Mouse (Mus musculus) midbrain, postnatal 0 days (tissue): ENCODE measurements around the gene Ldhb. TPM values are rescaled to one million over a fixed set of nuclear protein-coding genes. Genes with fewer than 3 reads are reported as not detected.
"Not testable (repeated sequence)": the region's sequence is repeated elsewhere in the genome, so short reads cannot be mapped to it uniquely, and the experiment has no call there.

ENCODE experiments used
- ATAC-seq: fragments of 200-750 bp; cut with Nextera tagmentation; 2 replicates; pipeline ENCODE4 v1.8.0; 2017; ENCODE audit warnings: moderate number of reproducible peaks, mild to moderate bottlenecking, moderate TSS enrichment, moderate library complexity; ENCODE audit not compliant: low FRiP score
- DNase-seq: peaks from one replicate; pipeline ENCODE4 v3.0.0-alpha.2; 2015; ENCODE audit warnings: low spot score
- H3K27ac ChIP-seq: fragments of 300-500 bp; sonication (generic); 2 replicates; pipeline ENCODE4 v1.5.1; 2014; ENCODE audit warnings: low read depth, mild to moderate bottlenecking, low read length, mixed read lengths
- H3K27me3 ChIP-seq: fragments of 300-500 bp; sonication (generic); 2 replicates; pipeline ENCODE4 v1.6.1; 2014; ENCODE audit warnings: low read length, control low read depth, mixed read lengths; ENCODE audit not compliant: insufficient read depth
- H3K36me3 ChIP-seq: fragments of 300-500 bp; sonication (generic); 2 replicates; pipeline ENCODE4 v1.6.1; 2014; ENCODE audit warnings: low read length, control low read depth, mixed read lengths; ENCODE audit not compliant: insufficient read depth
- H3K4me1 ChIP-seq: fragments of 300-500 bp; sonication (generic); 2 replicates; pipeline ENCODE4 v1.6.1; 2014; ENCODE audit warnings: mild to moderate bottlenecking, control low read depth, antibody characterized with exemption, low read length, mixed read lengths; ENCODE audit not compliant: insufficient read depth
- H3K4me2 ChIP-seq: fragments of 300-500 bp; sonication (generic); 2 replicates; pipeline ENCODE4 v1.6.1; 2014; ENCODE audit warnings: low read depth, mild to moderate bottlenecking, low read length, mixed read lengths; ENCODE audit not compliant: poor library complexity, severe bottlenecking
- H3K4me3 ChIP-seq: fragments of 300-500 bp; sonication (generic); 2 replicates; pipeline ENCODE4 v1.5.1; 2014; ENCODE audit warnings: low read depth, mild to moderate bottlenecking, low read length, moderate library complexity
- H3K9ac ChIP-seq: fragments of 300-500 bp; sonication (generic); replicated peaks from 2 replicates; pipeline ENCODE4 v1.6.1; 2014; ENCODE audit warnings: mild to moderate bottlenecking, low read length, moderate library complexity, mixed read lengths; ENCODE audit not compliant: poor library complexity, severe bottlenecking
- H3K9me3 ChIP-seq: fragments of 300-500 bp; sonication (generic); 2 replicates; pipeline ENCODE4 v1.6.1; 2016; ENCODE audit warnings: low read length, control low read depth
- CTCF ChIP-seq: IDR thresholded peaks from 2 replicates; pipeline ENCODE4 v1.5.1; 2016; ENCODE audit warnings: antibody characterized with exemption, mild to moderate bottlenecking
- WGBS: fragments of 180-500 bp; shearing (Covaris S2); extraction: QIAGEN DNeasy Blood & Tissue Kit; methylation state at CpG from one replicate; pipeline ENCODE4 v1.1.7; 2014; 5-methylcytosine and 5-hydroxymethylcytosine counted together
- polyA plus RNA-seq: library from polyadenylated mRNA; unstranded; fragments of >200 nt; fragmentation: Nextera tagmentation; extraction: Ambion mirVana; gene quantifications from 2 replicates; pipeline ENCODE4 v1.2.1, GENCODE M21; 2015
- total RNA-seq: library from RNA; depleted of rRNA; stranded (reverse); fragments of >200 nt; gene quantifications from 2 replicates; pipeline ENCODE4 v1.2.3, GENCODE M21; 2014

The Ldhb gene
- total and polyA plus RNA-seq, 2 experiments from 2014 or later: 216 to 498 TPM

DNA sequence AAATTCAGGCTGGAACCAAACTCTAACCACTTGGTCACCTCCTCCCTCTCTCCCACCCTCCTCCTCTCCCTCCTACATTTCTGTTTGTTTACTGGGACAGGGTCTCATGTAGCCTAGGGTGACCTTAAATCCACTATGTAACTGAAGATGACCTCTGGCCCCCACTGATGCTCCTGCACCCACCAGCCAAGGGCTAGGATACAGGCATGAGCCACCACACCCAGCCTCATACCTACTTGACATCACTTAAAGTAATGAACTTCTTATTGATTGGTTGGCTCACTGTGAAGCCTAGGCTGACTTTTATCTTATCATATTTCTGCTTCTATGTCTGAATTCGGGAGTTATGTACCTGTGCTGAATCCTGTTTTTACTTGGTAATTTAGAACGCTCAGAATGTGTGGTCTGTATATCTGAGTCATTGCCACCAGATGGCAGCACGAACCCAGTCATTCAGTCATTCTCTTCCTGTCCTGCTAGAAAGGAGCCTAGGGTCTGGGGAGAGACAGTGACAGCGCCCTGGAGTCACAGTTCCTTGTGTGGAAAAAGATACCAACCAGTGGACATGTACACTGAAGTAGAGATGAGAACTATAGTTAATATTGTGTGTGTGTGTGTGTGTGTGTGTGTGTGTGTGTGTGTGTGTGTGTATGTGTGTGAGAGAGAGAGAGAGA lies 17.0 kb upstream of the Ldhb start:
- H3K27ac ChIP-seq: no peak overlapping the region

DNA sequence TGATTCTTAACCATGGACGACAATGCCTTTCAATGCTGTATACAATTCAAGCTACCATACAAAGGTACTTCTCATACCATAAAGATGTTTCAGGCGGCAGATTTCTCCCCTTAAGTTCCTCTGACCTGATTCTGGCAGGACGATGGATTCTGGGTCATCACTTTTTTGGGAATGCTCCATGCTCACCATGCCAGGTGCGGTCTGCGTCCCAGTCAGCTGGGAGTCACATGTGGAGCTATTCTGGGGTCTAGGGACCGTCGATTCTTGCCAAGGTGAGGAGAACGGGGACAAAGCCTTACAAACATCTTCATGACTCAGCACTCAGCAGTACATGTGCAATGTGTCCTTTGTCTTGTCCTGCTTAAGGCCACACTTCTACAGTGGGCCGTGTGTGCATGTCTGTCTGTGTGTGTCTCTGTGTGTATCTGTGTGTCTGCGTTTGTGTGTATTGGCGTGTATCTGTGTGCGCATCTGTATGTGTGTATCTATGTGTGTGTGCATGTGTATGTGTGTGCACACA lies 13.9 kb upstream of the Ldhb start:
- H3K4me2 ChIP-seq: no peak overlapping the region
- no peaks in the 10 kb centered on the region for H3K9me3 ChIP-seq
- H3K36me3 ChIP-seq: no peaks in the 10 kb centered on the region
- ATAC-seq (no peak), DNase-seq (no peak)
- H3K27ac ChIP-seq: no peak overlapping the region
- no peak for TF ChIP-seq CTCF
- H3K4me3 ChIP-seq: no peak overlapping the region
- 85% methylated on average over 12 of the region's 12 CpGs for WGBS
- H3K4me1 ChIP-seq: no peaks in the 10 kb centered on the region
- H3K27me3 ChIP-seq: no peaks in the 10 kb centered on the region
- no peak overlapping the region for H3K9ac ChIP-seq

More for the DNA sequence above, 17.0 kb upstream of the Ldhb start:
- DNase-seq (peak; percentile 84), ATAC-seq (peak; percentile 86)
- H3K27me3 ChIP-seq: no peaks in the 10 kb centered on the region
- H3K9ac ChIP-seq: no peak overlapping the region
- no peaks in the 10 kb centered on the region for H3K9me3 ChIP-seq
- no peak overlapping the region for H3K4me3 ChIP-seq
- WGBS: 11% methylated on average over 4 of the region's 4 CpGs
- no peaks in the 10 kb centered on the region for H3K4me1 ChIP-seq
- H3K4me2 ChIP-seq: no peak overlapping the region
- TF ChIP-seq CTCF: peak; percentile 93
- no peaks in the 10 kb centered on the region for H3K36me3 ChIP-seq

GRCm38 (mm10) chr6:142519110-142519509 lies 11.4 kb upstream of the Ldhb start:
- peak; percentile 84 for TF ChIP-seq CTCF
- Histone ChIP-seq H3K9ac (no peak overlapping the region), H3K36me3 (no peaks in the 10 kb centered on the region), H3K27me3 (no peaks in the 10 kb centered on the region), H3K4me2 (no peak overlapping the region), H3K27ac (no peak overlapping the region), H3K4me1 (no peaks in the 10 kb centered on the region), H3K4me3 (no peak overlapping the region), H3K9me3 (no peaks in the 10 kb centered on the region)
- peak; percentile 79 for DNase-seq
- peak; percentile 68 for ATAC-seq
- 10% methylated on average over 6 of the region's 6 CpGs for WGBS

- not testable (repeated sequence) for H3K4me3 ChIP-seq, DNase-seq, H3K27ac ChIP-seq, ATAC-seq, H3K27me3 ChIP-seq, H3K4me2 ChIP-seq, H3K9me3 ChIP-seq, H3K36me3 ChIP-seq, H3K9ac ChIP-seq, H3K4me1 ChIP-seq
- 76% methylated on average over 8 of the region's 9 CpGs for WGBS
Observed at GRCm38 (mm10) chr6:142515379-142515778, 7.6 kb upstream of the Ldhb start.

- H3K27ac ChIP-seq: no peak overlapping the region
- no peaks in the 10 kb centered on the region for H3K4me1 ChIP-seq
- H3K27me3 ChIP-seq: 0 out of 2 replicates have a peak, but pooled peaks cover 7% of the 10 kb centered on the region
- no peak overlapping the region for H3K4me3 ChIP-seq
- H3K9me3 ChIP-seq: no peaks in the 10 kb centered on the region
- H3K9ac ChIP-seq: no peak overlapping the region
- 3% methylated on average over 10 of the region's 10 CpGs for WGBS
- DNase-seq (peak; percentile 42), ATAC-seq (no peak)
- peak; percentile 65 for TF ChIP-seq CTCF
- H3K4me2 ChIP-seq: no peak overlapping the region
- H3K36me3 ChIP-seq: no peaks in the 10 kb centered on the region
Observed at GRCm38 (mm10) chr6:142514912-142515311, 7.2 kb upstream of the Ldhb start.

DNA sequence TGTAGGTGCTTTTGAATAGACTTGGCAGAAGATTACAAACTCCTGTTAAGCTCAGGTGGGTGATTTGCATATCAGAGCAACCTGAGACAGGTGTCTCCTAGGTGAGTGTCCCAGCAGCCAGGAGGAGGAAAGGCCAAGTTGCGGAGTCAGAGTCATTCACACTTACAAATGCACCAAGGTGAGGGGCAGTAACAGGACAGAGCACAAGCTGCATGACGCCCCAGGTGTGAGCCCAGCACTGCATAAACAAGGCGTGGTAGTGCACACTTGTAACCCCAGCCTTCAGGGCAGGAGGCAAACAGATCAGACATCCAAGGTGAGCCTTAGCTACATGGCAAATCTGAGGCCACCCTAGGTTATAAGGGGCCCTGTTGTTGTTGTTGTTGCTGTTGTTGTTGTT lies 5.1 kb upstream of the Ldhb start:
- Histone ChIP-seq H3K4me2 (no peak overlapping the region), H3K27ac (no peak overlapping the region), H3K4me1 (no peaks in the 10 kb centered on the region; the same call in 1 of the 2 replicates), H3K9ac (no peak overlapping the region), H3K36me3 (no peaks in the 10 kb centered on the region), H3K9me3 (no peaks in the 10 kb centered on the region), H3K27me3 (0 out of 2 replicates have a peak, but pooled peaks cover 7% of the 10 kb centered on the region), H3K4me3 (no peak overlapping the region)
- TF ChIP-seq CTCF: no peak
- WGBS: 67% methylated on average over 3 of the region's 3 CpGs
- DNase-seq (no peak), ATAC-seq (no peak)
